Mouse (Mus musculus) hematopoietic stem cell, adult 5-6 weeks (primary cell): Measurements from ENCODE around the gene Ccno. TPM values are rescaled to one million over a fixed set of nuclear protein-coding genes. Genes with fewer than 3 reads are reported as not detected.

Experiments used
- ATAC-seq, 2 experiments: fragments of 125-278 bp in 1 of 2; replicated peaks in 1 of 2; 2 replicates each; pipeline ENCODE4 v1.8.0; 2016 to 2017; ENCODE audit warnings: inconsistent platforms in 2 of 2, mild to moderate bottlenecking in 2 of 2, moderate number of reproducible peaks in 2 of 2, low read depth in 1 of 2, moderate TSS enrichment in 1 of 2; ENCODE audit not compliant: low FRiP score in 2 of 2, poor library complexity in 2 of 2, severe bottlenecking in 2 of 2, insufficient read depth in 1 of 2, low TSS enrichment in 1 of 2
- total RNA-seq: library from RNA; stranded (forward); fragments of 172-1452, 232-1000 nt; gene quantifications from 2 replicates; pipeline ENCODE4 v1.2.3, GENCODE M21; 2017

Gene Ccno
- total RNA-seq: 1.3 and 1.5 TPM in 2 replicates

DNA sequence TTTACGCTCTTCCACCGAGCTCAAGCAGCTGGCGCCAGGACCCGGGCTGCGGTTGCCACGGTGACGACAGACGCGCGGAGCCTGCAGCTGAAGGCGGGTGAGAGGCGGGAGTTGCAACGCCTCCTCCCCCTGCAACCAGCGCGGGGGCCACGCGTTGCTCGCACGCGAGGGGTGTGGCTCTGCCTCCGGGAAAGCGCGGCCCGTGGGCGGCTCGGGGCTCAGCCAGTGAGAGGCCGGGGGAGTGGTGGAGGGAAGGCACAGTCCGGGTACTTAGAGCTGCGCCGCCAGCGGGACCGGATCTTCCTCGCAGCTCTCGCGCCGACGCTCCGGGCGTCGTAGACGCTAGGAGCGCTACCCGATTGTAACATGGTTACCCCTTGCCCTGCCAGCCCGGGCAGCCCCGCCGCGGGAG, at the start of gene Ccno:
TSS of gene Ccno (plus strand) at position 271 of the 412 bp plus-strand sequence.
- ATAC-seq: peak; percentile 92

DNA sequence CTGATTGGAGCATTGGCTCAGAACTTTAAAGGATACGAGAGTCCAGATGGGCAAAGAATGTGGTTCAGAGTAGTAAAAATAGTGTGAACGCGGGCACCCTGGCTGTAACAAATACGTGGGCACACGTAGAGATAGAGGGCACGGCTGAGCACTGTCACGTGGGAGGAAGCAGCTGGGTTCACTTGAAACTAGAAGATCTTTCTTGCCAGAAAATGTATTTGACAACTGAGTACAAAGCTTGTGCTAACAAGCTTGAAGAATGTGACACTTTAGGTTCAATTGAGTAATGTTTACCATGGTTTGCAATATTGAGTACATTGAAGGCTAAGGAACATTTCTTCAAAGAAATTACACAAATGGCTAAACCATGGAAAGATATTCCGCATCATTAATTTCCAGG, 49.5 kb upstream of the Ccno start:
- ATAC-seq: no peak

DNA sequence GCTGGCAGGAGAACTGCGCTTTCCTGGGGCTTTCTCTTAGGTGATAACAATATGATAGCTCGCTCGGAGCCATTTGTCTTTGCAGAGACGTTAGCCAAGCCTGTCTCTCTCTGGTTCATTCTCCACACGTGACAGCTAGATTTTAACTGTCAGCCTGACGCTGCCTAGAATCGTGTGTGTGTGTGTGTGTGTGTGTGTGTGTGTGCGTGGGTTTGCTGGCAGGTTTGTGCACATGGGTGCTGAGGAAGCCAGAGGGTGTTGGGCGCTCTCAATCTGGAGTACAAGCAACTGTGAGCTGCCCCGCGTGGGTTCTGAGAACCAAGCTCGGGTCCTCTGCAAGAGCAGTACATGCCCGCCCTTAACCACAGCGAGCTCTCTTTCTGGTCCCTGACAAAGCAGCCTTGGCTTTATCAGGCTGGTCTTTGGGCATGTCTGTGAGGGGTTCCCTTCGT, 45.7 kb upstream of the Ccno start:
- no peak for ATAC-seq

DNA sequence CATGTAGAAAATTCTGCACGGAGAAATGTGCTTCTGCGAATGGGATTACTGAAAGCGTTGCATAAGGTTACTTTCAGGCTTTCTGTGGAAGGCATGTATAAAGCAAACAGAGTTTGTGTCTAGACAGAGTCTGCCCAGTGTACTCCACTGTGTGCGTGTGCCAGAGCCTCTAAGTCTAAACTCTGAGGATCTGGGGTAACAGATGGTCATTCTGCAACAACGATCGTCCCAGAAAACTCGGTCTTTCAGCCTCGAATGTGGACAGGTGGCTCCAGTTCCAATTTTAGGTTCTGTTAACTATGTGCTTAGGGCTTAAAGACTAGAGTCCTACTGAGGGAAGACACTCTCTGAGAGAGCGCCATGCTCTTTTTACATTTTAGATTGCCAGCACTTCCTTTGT, 42.3 kb upstream of the Ccno start:
- ATAC-seq: no peak

DNA sequence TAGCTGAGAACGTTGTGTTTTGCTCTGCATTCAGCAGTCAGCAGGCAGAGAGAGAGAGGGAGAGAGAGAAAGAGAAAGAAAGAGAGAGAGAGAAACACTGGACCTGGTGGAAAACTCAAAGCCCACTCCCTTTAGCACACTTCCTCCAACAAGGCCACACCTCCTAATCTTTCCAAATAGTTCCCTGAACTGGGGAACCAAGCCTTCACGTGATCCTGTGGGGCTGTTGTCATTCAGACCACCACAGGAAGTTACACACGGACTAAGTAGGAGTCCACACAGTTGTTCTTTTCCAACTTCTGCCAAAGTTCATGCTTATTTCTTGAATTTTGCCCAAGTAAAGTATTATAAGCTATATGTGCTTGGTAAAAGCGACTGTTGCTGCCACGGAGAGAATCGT, 41.7 kb upstream of the Ccno start:
- ATAC-seq: peak; percentile 46 to 80; a peak in 2 of 4 replicates

DNA sequence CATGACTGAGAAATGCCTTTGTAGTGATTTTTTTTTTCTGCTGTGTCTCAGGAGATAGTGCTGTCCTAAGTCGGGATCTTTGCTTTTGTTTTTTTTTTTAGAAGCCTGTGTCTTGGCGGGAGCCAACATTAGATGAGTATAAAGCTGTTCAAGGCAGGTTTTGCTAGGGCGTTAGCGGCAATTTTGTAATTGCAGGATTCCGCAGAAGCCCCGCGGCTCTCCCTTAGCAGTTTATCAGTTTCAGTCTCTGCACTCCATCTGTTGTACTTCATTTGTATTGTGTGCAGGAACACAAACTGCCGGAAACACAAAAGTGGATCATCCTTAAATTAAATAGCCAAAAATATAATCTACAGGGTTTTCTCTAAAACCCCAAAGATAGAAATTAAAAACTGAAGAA, 33.5 kb upstream of the Ccno start:
- ATAC-seq: no peak

DNA sequence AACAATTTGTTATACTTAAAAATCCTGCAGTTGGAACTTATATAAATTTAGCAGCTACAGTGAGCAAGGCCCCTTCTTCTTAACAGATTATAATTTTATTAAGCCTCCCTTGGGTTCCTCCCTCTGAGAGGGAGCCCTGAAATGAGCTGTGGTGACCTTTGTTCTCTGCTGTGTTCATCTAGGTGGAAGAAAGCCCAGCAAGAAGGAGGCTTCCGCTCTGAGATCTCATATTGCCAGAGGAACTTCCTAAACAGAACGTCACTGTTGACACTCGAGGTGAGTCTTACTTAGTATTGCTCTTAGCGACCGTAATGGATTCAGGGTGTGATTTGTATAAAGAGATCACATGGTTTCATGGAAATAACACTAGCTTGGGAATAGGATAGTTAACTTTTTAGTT, 24.5 kb upstream of the Ccno start:
- no peak for ATAC-seq

DNA sequence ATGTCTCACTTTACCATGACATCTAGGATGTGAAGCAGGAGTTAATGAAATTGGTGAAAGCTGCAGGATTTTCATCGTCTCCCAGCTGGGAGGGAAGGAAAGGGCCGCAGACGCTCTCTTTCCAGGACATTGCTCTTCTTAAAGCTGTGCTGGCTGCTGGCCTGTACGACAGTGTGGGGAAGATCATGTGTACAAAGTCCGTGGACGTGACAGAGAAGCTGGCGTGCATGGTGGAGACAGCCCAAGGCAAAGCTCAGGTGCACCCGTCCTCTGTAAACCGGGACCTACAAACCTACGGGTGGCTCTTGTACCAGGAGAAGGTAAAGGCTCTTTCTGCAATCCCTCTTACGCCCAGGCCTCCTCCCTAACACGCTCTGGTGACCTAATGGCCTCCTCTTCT, 23.2 kb upstream of the Ccno start:
- ATAC-seq: no peak

DNA sequence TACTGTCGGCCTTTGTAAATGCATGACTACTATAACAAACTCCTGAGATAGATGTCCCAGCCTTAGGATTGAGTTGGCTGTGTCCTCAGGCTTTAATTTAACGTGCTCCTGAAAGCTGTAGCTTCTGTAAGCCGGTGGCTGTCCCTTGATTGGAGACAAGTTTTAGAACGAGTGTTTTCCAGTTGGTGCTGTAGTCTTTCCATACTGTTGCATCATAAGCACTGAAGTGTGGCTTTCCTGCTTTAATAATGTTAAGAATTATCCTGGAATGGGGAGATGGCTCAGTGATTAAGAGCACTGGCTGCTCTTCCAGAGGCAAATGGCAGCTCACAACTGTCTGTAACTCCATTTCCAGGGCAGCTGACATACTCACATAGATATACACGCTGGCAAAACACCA, 20.3 kb upstream of the Ccno start:
- no peak for ATAC-seq

DNA sequence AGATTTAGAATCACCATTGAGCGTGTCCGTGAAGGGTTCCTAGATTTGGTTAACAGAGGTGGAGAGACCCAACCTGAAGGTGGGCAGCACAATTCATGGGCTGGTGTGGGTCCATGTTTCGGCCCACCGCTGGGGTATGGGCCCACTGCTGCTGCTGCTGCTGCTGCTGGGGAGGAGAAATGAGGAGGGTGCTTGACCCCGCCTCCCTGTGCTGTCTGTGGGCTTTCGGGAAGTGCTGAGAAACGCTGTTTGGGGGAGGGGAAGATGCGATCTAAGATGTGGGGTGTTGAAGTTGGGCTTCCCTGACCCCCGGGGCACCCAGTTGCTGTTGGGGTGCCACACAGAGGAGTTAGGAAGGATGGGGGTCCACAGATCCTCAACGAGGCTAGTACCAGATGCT, 10.9 kb upstream of the Ccno start:
- peak; percentile 68 to 73 for ATAC-seq

DNA sequence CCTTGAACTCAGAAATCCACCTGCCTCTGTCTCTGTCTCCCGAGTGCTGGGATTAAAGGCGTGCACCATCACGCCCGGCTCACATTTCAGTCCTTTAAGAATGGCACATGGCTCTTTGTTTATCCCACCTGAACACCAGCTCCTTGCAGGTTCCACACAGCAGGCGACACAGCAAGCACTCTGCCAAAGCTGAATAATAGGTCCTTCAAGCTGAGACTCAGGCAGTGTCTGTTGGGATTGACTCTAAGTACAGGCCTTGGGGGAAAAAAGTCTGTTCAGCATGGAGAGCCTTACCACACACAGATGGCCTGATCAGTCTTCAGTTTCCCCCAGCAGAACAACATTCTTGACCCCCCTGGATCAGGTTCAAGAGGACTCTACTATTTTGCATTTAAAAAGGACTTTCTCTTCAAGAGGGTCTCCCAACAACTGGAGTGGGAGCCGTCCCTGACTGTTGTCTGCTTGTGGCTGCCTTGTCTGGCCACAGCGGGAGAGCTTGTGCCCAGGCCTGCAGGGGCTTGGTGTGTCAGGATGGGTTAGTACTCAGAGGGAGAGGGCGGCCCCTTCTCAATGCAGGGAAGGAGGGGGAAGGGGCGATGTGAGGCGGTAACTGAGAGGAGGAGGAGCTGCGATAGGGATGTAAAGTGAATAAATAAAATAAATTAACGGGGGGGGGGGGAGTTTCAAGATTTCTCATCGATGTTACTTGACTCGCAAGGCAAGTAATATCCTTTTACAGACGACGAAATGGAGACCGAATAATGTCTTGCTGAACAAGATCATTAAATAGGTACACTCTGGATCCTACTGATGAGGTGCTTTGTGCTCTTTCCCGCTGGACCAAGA, 1.8 kb upstream of the Ccno start:
- ATAC-seq: no peak

DNA sequence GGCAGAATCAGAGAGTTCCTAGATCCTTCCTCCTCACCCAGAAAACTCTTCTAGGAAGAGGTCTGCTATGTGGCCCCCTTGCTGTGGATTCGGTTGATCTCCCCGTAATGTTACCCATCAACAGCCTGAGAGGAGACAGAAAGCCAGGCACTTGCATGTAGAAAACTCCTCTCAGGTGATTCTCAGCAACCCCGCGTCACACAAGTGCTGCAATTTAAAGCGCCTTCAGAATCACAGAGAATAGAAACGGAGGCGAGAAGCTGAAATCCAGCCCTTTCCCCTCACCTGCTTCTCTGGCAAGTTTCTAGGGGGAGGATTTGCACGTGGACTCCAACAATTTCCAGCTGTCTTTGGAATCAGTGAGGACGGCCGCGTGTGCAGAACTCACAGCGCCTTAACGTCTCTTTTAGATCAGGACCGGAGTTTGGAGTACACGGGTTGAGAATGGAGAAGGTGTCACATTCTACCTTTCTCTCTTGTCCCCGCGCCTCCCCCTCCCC, 1.1 kb upstream of the Ccno start:
- ATAC-seq: no peak

DNA sequence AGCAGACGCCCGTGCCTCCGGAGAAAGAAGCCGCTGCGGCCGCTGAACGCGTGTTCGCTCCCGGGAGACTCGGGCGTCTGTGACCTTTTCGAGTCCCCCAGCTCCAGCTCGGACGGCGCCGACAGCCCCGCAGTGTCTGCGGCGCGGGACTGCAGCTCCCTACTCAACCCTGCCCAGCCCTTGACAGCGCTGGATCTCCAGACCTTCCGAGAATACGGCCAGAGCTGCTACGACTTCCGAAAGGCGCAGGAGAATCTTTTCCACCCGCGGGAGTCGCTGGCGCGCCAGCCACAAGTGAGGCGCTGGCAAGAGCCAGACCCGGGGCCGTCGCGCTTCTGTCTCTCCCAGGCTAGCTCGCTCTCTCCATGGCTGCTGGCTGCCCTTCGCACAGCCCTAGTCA, 389 bp downstream of the Ccno start:
- peak in 1 of 2 experiments; percentile 16; a peak in 1 of 4 replicates for ATAC-seq

DNA sequence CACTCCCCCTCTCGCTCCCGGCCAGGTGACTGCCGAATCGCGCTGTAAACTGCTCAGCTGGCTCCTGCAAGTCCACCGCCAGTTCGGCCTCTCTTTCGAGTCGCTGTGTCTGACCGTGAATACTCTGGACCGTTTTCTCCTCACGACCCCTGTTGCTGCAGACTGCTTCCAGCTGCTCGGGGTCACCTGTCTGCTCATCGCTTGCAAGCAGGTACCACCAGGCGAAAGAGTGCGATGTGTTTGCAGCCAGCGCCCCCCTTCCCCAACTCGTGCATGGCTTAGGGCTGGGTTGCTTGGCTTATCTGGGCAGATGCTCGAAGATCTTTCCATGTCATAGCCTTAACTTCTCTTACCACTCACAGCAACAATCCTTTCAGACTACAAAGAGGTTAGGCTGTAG, 1.3 kb downstream of the Ccno start:
- no peak for ATAC-seq

DNA sequence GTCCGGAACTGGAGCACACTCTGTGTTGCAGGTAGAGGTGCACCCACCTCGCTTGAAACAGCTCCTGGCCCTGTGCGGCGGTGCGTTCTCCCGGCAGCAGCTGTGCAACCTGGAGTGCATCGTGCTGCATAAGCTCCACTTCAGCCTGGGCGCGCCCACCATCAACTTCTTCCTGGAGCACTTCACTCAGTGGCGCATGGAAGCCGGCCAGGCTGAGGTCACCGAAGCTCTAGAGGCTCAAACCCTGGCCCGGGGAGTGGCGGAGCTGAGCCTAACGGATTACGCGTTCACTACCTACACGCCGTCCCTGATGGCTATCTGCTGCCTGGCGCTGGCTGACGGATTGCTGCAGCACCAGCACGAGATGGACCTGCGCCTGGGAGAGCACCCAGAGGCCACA, 1.9 kb downstream of the Ccno start:
- ATAC-seq: 0 out of 4 replicates have a peak, but pooled peaks of 1 of the 2 experiments have one; percentile 1

DNA sequence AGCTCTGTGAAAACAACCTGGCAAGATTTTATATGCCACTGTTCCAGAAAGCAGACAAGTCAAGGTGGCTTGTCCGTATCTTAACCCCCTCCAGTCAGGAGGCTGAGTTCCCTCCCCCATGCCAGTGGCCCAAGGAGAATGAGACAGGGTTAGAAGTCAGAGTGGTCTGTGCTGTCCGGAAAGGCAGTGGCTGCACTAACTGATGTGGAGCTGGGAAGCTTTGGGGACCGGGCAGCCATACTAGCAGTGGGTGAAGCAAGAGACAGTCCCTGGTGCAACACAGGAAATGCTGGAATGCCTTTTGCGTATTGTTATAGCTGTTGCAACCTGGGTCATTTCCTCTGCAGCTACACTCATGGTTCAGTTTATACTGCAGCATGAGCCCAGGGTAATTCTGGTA, 2.7 kb downstream of the Ccno start:
- ATAC-seq: no peak; a peak in 1 of 4 replicates

DNA sequence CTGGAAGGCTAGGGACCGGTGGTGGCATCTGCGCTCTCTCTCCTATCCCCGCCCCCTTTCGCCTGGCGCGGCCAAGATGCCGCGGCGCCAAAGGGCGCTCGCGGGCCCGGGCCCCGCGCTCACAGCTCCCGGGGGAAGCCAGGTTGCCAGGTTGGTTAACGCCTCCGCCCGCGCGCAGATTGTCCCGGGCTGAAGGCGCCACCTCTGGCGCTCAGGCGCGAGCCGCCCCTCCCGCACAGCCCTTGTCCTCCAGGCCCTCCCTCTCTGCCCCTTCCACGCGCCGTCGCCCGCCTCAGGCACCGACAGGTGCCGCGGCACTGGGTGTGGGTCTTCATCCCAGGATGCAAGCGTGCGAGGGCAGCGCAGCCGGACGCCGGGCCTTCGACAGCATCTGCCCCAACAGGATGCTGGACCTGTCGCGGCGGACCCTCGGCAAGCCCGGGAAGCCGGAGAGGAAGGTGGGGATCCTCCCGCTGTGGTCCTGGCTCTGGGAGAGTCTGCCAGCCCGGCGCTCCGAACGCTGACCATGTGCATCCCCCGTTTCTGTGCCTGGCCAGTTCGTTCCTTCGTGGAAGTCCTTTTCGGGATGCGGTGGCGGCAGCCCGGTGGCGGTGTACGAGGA, 6.0 kb downstream of the Ccno start, which contains the start of gene Mcidas:
TSS of gene Mcidas (plus strand) at position 315 of the 622 bp plus-strand sequence.
- no peak for ATAC-seq

DNA sequence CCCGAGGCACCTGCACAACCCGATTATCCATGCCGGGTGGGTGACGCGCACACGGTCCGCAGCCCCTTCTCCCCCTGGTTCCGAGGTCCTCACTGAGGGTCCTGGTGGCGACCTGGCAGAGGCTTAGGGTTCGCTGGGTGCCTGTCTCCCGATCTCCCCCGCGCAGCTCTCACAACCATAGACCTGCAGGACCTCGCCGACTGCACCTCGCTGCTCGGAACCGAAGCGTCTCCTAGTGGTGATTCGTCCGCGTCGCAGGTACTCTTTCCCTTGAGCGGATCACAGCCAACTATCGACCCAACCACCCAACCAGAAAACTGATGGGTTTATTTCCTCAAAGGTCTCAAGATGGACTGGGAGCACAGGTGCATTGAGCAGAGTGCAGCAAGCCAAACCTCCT, 6.6 kb downstream of the Ccno start:
- ATAC-seq: peak; percentile 58 to 62
